Mouse (Mus musculus): ENCODE measurements at regions not wholly inside any gene's neighbourhood (a gene's known extent, or its start where the extent isn't known, plus 50 kb on each side); places are given as distances from the start of the nearest gene placed in this dataset.

DNA sequence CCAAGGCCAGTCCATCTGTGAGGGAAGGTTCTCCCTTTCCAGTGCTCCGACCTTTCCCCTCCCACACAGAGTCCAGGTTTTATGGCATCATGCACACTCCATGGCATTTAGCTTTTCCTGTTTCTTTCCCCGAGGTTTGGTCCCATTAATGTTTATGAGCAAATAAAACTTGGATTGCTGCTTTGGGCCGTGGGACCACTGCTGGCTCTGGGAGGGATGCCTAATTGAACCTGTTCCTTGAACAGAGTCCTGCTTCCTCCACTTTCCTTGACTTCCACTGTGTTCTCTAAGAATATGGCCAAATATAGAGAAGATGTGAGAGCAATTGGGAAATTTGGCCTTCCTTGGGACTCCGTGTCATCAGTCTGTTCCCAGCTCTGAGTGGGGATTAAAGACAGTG lies 170.3 kb upstream of the Fstl4 start:
- H3K9ac ChIP-seq, result no peak overlapping the region
- no peak overlapping the region for H3K4me3 ChIP-seq
- H3K27me3 ChIP-seq, result peaks cover 45% of the 10 kb centered on the region
- no peak overlapping the region for H3K27ac ChIP-seq
- H3K36me3 ChIP-seq, result no peaks in the 10 kb centered on the region
- H3K9me3 ChIP-seq, result peaks cover 25% of the 10 kb centered on the region
- ATAC-seq (ENCODE audit: low FRiP score, low read depth), result peak; percentile 76
- H3K4me1 ChIP-seq, result peaks cover 7% of the 10 kb centered on the region; the same call in 1 of the 2 replicates
- WGBS, result 22% methylated on average over 4 of the region's 4 CpGs
- no peak overlapping the region for H3K4me2 ChIP-seq (replicated peaks)

DNA sequence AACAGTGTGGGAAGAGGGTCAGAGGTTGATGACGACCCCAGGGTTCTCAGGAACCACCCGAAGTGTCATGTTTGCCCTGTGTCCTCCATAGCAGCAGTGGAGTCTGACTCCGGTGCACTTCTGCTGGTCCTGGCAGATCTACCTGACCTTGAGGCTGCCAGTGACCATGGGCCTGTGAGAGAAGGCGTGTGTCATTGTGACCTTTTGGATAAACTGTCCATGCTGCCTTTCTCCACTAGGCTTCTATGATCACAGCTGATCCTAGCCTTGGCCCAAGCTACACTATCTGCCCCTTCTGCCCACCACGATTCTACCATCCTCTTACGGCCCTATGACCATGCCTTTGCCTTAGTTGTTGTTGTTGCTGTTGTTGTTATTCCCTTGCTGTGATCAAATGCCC lies 163.2 kb upstream of the Fstl4 start:
- Histone ChIP-seq H3K27ac (no peak overlapping the region), H3K9me3 (0 out of 2 replicates have a peak, but pooled peaks cover 9% of the 10 kb centered on the region), H3K27me3 (peaks cover 10% of the 10 kb centered on the region), H3K36me3 (no peaks in the 10 kb centered on the region), H3K9ac (no peak overlapping the region), H3K4me3 (no peak overlapping the region), H3K4me2 (replicated peaks) (no peak overlapping the region), H3K4me1 (peaks cover 3% of the 10 kb centered on the region)
- no peak for ATAC-seq (ENCODE audit: low FRiP score, low read depth)
- WGBS, result 91% methylated on average over 6 of the region's 6 CpGs

DNA sequence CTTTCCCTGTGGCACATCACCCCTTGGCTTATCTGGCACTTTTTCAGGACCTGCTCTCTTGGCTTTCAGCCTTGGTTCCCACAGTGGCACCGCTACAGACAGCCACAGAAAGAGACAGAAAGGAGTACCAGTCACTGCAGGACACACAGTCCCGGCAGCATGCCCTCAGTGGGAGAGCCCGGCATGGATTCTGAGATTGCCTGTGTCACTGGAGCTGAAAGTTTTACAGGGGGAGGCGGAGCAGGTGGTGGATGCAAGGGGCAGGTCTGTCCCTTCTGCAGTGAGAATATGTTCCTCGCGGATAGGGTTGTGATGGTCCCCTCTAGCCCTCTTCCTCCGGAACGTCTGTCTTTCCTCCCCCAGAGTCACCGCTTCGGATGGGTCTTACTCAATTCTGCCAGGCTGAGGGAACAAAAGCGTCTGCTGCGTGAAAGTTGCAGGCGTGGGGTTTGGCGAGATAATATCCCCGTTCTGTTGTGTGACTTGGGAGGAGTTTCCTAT lies 162.3 kb upstream of the Fstl4 start:
- H3K4me2 ChIP-seq (replicated peaks), result no peak overlapping the region

DNA sequence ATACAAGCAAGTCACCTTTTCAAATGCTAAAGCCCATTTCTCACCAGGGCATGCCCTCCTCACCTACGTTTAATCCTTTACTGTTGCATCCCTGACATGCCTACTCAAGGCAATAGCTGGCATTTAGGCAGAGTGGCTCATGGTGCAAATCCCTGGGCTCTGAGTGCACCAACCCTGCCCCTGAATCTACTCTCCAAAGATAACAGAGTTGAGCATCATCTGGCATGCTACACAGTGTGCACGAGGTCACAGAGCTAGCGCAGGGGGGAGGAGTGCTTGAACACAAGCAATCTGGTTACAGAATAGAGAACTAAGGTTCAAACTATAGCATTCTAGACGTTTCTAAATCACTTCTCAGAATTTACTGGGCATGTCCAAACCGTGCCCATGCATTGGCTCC lies 161.6 kb upstream of the Fstl4 start:
- no peaks in the 10 kb centered on the region for H3K36me3 ChIP-seq
- ATAC-seq (ENCODE audit: low FRiP score, low read depth), result no peak
- H3K27me3 ChIP-seq, result peaks cover 6% of the 10 kb centered on the region; the same call in 1 of the 2 replicates
- no peak overlapping the region for H3K9ac ChIP-seq
- H3K9me3 ChIP-seq, result 0 out of 2 replicates have a peak, but pooled peaks cover 5% of the 10 kb centered on the region
- 79% methylated on average over 5 of the region's 5 CpGs for WGBS
- no peak overlapping the region for H3K27ac ChIP-seq
- peaks cover 3% of the 10 kb centered on the region for H3K4me1 ChIP-seq
- H3K4me2 ChIP-seq (replicated peaks), result no peak overlapping the region
- no peak overlapping the region for H3K4me3 ChIP-seq

More for the DNA sequence above, 162.3 kb upstream of the Fstl4 start:
- H3K4me3 ChIP-seq, result no peak overlapping the region
- no peak overlapping the region for H3K27ac ChIP-seq
- 72% methylated on average over 15 of the region's 15 CpGs for WGBS
- no peaks in the 10 kb centered on the region for H3K36me3 ChIP-seq
- H3K9ac ChIP-seq, result no peak overlapping the region
- peaks cover 3% of the 10 kb centered on the region for H3K4me1 ChIP-seq
- H3K9me3 ChIP-seq, result 0 out of 2 replicates have a peak, but pooled peaks cover 9% of the 10 kb centered on the region
- ATAC-seq (ENCODE audit: low FRiP score, low read depth), result no peak
- peaks cover 6% of the 10 kb centered on the region; the same call in 1 of the 2 replicates for H3K27me3 ChIP-seq

- ATAC-seq (ENCODE audit: low FRiP score, low read depth), result no peak
- Histone ChIP-seq H3K27ac (no peak overlapping the region), H3K9me3 (peaks cover 11% of the 10 kb centered on the region; the same call in 1 of the 2 replicates), H3K27me3 (no peaks in the 10 kb centered on the region), H3K9ac (no peak overlapping the region), H3K4me3 (no peak overlapping the region), H3K4me2 (replicated peaks) (no peak overlapping the region), H3K4me1 (no peaks in the 10 kb centered on the region), H3K36me3 (no peaks in the 10 kb centered on the region)
- 86% methylated on average over 1 of the region's 1 CpGs for WGBS
Measured at GRCm38 (mm10) chr11:52610681-52611165, 153.7 kb upstream of the Fstl4 start.

DNA sequence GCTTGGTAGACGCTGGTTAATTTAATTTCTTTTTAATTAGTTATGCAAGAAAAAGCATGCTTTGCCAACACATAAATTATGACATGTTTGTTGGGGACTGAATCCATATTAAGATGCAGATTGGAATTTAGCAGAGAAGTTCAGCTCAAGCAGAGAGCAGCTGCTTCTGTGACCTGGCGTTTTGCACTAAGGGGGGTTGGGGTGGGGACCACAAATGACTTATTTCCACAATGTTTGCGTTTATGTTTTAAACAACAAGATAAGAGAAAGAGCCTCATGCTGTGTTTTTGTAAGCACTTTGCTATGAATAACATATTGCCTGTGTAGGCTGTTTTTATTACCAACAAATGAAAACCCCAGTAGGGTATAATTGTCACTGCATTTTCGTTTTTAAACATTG lies 148.8 kb upstream of the Fstl4 start:
- no peak for ATAC-seq (ENCODE audit: low FRiP score, low read depth)
- H3K9me3 ChIP-seq, result no peaks in the 10 kb centered on the region
- no peaks in the 10 kb centered on the region for H3K36me3 ChIP-seq
- 64% methylated on average over 4 of the region's 4 CpGs for WGBS
- H3K4me3 ChIP-seq, result no peak overlapping the region
- H3K4me1 ChIP-seq, result peaks cover 11% of the 10 kb centered on the region
- H3K4me2 ChIP-seq (replicated peaks), result no peak overlapping the region
- H3K9ac ChIP-seq, result no peak overlapping the region
- peaks cover 11% of the 10 kb centered on the region; the same call in 1 of the 2 replicates for H3K27me3 ChIP-seq
- H3K27ac ChIP-seq, result no peak overlapping the region

DNA sequence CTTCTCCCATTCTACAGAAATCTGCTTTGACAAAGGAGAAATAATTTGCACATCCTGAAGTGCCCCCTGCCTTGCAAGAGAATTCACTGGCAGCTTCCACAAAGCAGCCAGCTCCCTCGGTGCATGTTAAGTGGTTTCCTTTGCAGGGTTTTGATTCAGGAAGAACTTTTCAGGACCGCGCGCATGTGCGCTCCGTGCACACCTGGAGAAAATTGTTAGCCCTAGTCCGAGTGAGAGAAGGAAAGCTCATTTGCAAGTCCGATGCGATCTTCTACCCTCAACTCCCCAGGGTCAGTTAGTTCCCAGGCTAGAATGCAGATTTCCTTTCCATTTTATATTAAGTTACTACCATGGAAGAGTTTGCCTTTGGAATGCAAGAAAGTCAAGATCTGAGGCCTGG lies 145.8 kb upstream of the Fstl4 start:
- WGBS, result 28% methylated on average over 9 of the region's 9 CpGs
- Histone ChIP-seq H3K9ac (no peak overlapping the region), H3K4me3 (no peak overlapping the region), H3K27me3 (peaks cover 11% of the 10 kb centered on the region; the same call in 1 of the 2 replicates), H3K36me3 (no peaks in the 10 kb centered on the region), H3K4me1 (peaks cover 16% of the 10 kb centered on the region), H3K9me3 (no peaks in the 10 kb centered on the region), H3K4me2 (replicated peaks) (no peak overlapping the region), H3K27ac (no peak overlapping the region)
- ATAC-seq (ENCODE audit: low FRiP score, low read depth), result no peak

DNA sequence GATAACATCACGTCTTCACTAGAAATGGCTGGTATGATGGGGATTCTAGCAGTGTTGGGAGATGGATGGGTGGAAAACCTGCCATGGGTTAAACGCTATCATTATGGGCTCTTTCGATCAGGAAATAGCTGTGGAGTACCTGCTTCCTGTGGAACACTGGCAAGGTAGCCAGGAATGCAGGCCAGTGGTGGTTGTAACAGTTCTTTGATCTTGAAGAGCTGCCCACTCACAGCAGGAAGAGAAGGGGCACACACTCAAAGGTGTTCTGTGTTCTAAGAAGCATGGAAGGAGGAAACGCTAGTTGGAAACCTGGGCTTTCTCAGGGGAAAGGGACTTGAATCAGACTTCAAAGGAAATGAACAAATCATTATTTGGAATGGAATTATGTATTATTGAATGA lies 141.6 kb upstream of the Fstl4 start:
- Histone ChIP-seq H3K4me1 (peaks cover 16% of the 10 kb centered on the region), H3K4me2 (replicated peaks) (no peak overlapping the region), H3K27me3 (peaks cover 6% of the 10 kb centered on the region; the same call in 1 of the 2 replicates), H3K9ac (no peak overlapping the region), H3K36me3 (no peaks in the 10 kb centered on the region), H3K9me3 (no peaks in the 10 kb centered on the region), H3K4me3 (no peak overlapping the region), H3K27ac (no peak overlapping the region)
- 54% methylated on average over 4 of the region's 4 CpGs for WGBS
- no peak for ATAC-seq (ENCODE audit: low FRiP score, low read depth)

- no peaks in the 10 kb centered on the region for H3K4me1 ChIP-seq
- no peak for ATAC-seq (ENCODE audit: low FRiP score, low read depth)
- no peak overlapping the region for H3K27ac ChIP-seq
- H3K9me3 ChIP-seq, result no peaks in the 10 kb centered on the region
- no peak overlapping the region for H3K4me2 ChIP-seq (replicated peaks)
- peaks cover 11% of the 10 kb centered on the region for H3K27me3 ChIP-seq
- no peaks in the 10 kb centered on the region for H3K36me3 ChIP-seq
- H3K4me3 ChIP-seq, result no peak overlapping the region
- H3K9ac ChIP-seq, result no peak overlapping the region
- WGBS, result 78% methylated on average over 2 of the region's 2 CpGs
Measured at GRCm38 (mm10) chr11:52628875-52629274, 135.6 kb upstream of the Fstl4 start.

DNA sequence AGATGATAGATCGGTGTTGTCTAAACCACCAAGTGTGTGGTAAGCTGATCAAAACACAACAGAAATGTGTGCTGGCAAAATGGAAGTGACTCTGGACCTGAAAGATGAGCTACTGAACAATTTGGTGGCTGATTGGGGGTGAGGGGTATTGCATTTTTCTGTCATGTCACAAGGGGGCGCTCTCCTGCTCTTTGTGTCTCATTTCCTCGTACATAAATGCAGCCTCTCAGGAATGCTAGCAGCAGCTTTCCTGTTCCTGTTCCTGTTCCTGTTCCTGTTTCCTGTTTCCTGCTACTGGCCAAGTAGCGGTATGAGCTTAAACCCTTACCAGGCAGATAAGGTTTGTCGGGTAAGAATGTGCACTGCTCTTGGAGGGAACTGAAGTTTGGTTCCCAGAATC lies 134.7 kb upstream of the Fstl4 start:
- 69% methylated on average over 5 of the region's 5 CpGs for WGBS
- Histone ChIP-seq H3K4me2 (replicated peaks) (no peak overlapping the region), H3K9ac (no peak overlapping the region), H3K27ac (no peak overlapping the region), H3K9me3 (no peaks in the 10 kb centered on the region), H3K36me3 (no peaks in the 10 kb centered on the region), H3K4me1 (no peaks in the 10 kb centered on the region), H3K27me3 (peaks cover 11% of the 10 kb centered on the region), H3K4me3 (no peak overlapping the region)
- no peak for ATAC-seq (ENCODE audit: low FRiP score, low read depth)

DNA sequence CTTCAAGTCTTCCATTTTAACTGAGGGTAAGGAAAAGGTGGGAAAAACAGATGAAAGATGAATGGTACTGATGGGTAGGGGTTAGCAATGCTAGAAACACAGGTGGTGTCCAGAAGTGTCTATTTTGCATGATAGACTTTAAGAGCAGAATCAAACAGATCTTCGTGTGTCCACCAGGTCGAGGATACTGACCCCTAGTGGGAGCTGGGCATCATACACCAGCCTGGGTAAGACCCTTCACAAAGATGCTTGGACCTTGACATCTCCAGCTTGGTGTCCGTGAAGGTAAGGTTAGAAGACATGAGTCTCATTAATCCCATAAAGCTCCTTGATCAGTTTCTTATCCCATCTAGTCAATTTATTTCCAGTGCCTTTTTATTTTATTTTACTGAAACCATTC lies 132.9 kb upstream of the Fstl4 start:
- no peak for ATAC-seq (ENCODE audit: low FRiP score, low read depth)
- Histone ChIP-seq H3K9ac (no peak overlapping the region), H3K27ac (no peak overlapping the region), H3K4me1 (no peaks in the 10 kb centered on the region), H3K27me3 (peaks cover 20% of the 10 kb centered on the region), H3K4me3 (no peak overlapping the region), H3K9me3 (no peaks in the 10 kb centered on the region), H3K4me2 (replicated peaks) (no peak overlapping the region), H3K36me3 (no peaks in the 10 kb centered on the region)
- 48% methylated on average over 3 of the region's 3 CpGs for WGBS

- H3K9ac ChIP-seq, result no peak overlapping the region
- no peak overlapping the region for H3K4me3 ChIP-seq
- peaks cover 2% of the 10 kb centered on the region; the same call in 1 of the 2 replicates for H3K4me1 ChIP-seq
- ATAC-seq (ENCODE audit: low FRiP score, low read depth), result no peak
- H3K36me3 ChIP-seq, result no peaks in the 10 kb centered on the region
- no peak overlapping the region for H3K27ac ChIP-seq
- H3K27me3 ChIP-seq, result peaks cover 24% of the 10 kb centered on the region
- no peak overlapping the region for H3K4me2 ChIP-seq (replicated peaks)
- peaks cover 3% of the 10 kb centered on the region; the same call in 1 of the 2 replicates for H3K9me3 ChIP-seq
- 73% methylated on average over 3 of the region's 3 CpGs for WGBS
Measured at GRCm38 (mm10) chr11:52634189-52634588, 130.2 kb upstream of the Fstl4 start.

Data from limb, embryonic 13.5 days (tissue).